Mouse (Mus musculus) forebrain, embryonic 15.5 days (tissue): ENCODE measurements around the gene Erich3. TPM values are rescaled to one million over a fixed set of nuclear protein-coding genes. Genes with fewer than 3 reads are reported as not detected.

Source experiments
- ATAC-seq: fragments of 200-750 bp; cut with Nextera tagmentation; replicated peaks from 2 replicates; pipeline ENCODE4 v1.8.0; 2017; ENCODE audit warnings: mild to moderate bottlenecking, moderate TSS enrichment, moderate library complexity
- H3K27ac ChIP-seq: fragments of 300-500 bp; sonication (generic); replicated peaks from 2 replicates; pipeline ENCODE4 v1.5.1; 2015; ENCODE audit warnings: mild to moderate bottlenecking, inconsistent platforms
- H3K27me3 ChIP-seq: fragments of 300-500 bp; sonication (generic); 2 replicates; pipeline ENCODE4 v1.6.1; 2015; ENCODE audit warnings: inconsistent platforms
- H3K36me3 ChIP-seq: fragments of 300-500 bp; sonication (generic); 2 replicates; pipeline ENCODE4 v1.6.1; 2015; ENCODE audit warnings: mild to moderate bottlenecking, inconsistent platforms
- H3K4me1 ChIP-seq: fragments of 300-500 bp; sonication (generic); 2 replicates; pipeline ENCODE4 v1.6.1; 2015; ENCODE audit warnings: inconsistent platforms
- H3K4me2 ChIP-seq: fragments of 300-500 bp; sonication (generic); replicated peaks from 2 replicates; pipeline ENCODE4 v1.6.1; 2015; ENCODE audit warnings: mild to moderate bottlenecking, inconsistent platforms
- H3K4me3 ChIP-seq: fragments of 300-500 bp; sonication (generic); 2 replicates; pipeline ENCODE4 v1.5.1; 2015; ENCODE audit warnings: mild to moderate bottlenecking, inconsistent platforms
- H3K9ac ChIP-seq: fragments of 300-500 bp; sonication (generic); replicated peaks from 2 replicates; pipeline ENCODE4 v1.6.1; 2015; ENCODE audit warnings: mild to moderate bottlenecking, inconsistent platforms
- H3K9me3 ChIP-seq: fragments of 300-500 bp; sonication (generic); 2 replicates; pipeline ENCODE4 v1.6.1; 2016; ENCODE audit warnings: inconsistent platforms
- WGBS: fragments of 180-500 bp; shearing (Covaris S2); methylation state at CpG from one replicate; pipeline ENCODE4 v1.1.7; 2015; ENCODE audit warnings: mixed read lengths; 5-methylcytosine and 5-hydroxymethylcytosine counted together
- polyA plus RNA-seq: library from polyadenylated mRNA; unstranded; fragments of >200 nt; fragmentation: Nextera tagmentation; extraction: Ambion mirVana; gene quantifications from 2 replicates; pipeline ENCODE4 v1.2.1, GENCODE M21; 2015

The Erich3 gene
- polyA plus RNA-seq, 1 experiment from 2014 or later = 1.8 TPM

GRCm38 (mm10) chr3:154787611-154788010 is 124.0 kb downstream of the Erich3 start:
- Histone ChIP-seq H3K4me2 (no peak overlapping the region), H3K27ac (no peak overlapping the region), H3K9ac (no peak overlapping the region), H3K27me3 (no peaks in the 10 kb centered on the region), H3K36me3 (no peaks in the 10 kb centered on the region), H3K4me1 (no peaks in the 10 kb centered on the region), H3K4me3 (no peak overlapping the region), H3K9me3 (no peaks in the 10 kb centered on the region)
- WGBS = 86% methylated on average over 3 of the region's 3 CpGs
- ATAC-seq = no peak

DNA sequence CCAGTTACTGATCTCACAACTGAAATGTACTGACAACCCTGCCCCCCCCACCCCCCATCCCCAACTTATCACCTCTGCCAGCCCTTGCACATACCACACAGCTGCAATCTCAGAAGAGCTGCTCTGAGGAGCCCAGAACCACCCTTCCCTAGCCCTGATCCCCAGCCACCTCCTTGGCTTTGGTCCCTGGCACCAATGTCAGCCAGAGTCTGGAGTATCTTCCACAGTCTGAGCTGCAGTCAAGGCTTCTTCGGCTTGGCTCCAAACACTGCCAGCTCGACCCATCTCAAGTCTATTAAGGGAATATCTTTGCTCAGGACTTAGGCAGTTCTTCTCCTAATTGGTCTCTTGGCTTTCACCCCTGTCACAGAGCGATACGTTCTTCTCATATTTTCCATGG is 129.9 kb downstream of the Erich3 start:
- Histone ChIP-seq H3K4me1 (no peaks in the 10 kb centered on the region), H3K4me2 (no peak overlapping the region), H3K4me3 (no peak overlapping the region), H3K36me3 (no peaks in the 10 kb centered on the region), H3K9me3 (no peaks in the 10 kb centered on the region), H3K27me3 (no peaks in the 10 kb centered on the region), H3K27ac (no peak overlapping the region), H3K9ac (no peak overlapping the region)
- no peak for ATAC-seq
- WGBS = 79% methylated on average over 4 of the region's 4 CpGs

- H3K27me3 ChIP-seq = no peaks in the 10 kb centered on the region
- H3K9me3 ChIP-seq = no peaks in the 10 kb centered on the region
- 68% methylated on average over 4 of the region's 4 CpGs for WGBS
- H3K4me3 ChIP-seq = no peak overlapping the region
- H3K9ac ChIP-seq = no peak overlapping the region
- no peaks in the 10 kb centered on the region for H3K36me3 ChIP-seq
- no peak overlapping the region for H3K4me2 ChIP-seq
- H3K4me1 ChIP-seq = peaks cover 15% of the 10 kb centered on the region
- no peak for ATAC-seq
- H3K27ac ChIP-seq = no peak overlapping the region
Observed at GRCm38 (mm10) chr3:154798806-154799205, 135.1 kb downstream of the Erich3 start.

DNA sequence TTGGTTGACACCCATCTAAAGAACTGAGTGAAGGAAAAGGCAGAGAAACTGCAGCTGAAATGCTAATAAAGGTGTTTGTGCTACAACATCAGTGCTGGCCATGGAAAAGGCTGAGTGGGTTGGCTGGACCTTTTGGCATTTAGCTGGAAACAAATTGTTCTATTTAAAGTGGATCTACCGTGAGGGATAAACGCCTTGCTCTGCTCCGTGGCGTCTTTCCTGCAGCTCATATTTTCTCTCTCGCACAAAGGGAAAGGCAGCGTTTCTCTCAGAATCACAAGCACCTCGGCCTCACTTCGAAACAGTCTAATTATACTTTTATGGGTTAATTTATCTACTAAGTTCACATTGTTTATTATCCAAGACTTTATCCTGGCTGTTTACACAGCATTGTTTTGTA is 136.8 kb downstream of the Erich3 start:
- ATAC-seq = peak; percentile 33; the same call in 1 of the 2 replicates
- Histone ChIP-seq H3K36me3 (no peaks in the 10 kb centered on the region), H3K4me2 (peak overlapping the region; percentile 14; the same call in 1 of the 2 replicates), H3K4me3 (no peak overlapping the region), H3K27ac (peak overlapping the region; percentile 52), H3K27me3 (no peaks in the 10 kb centered on the region), H3K9me3 (no peaks in the 10 kb centered on the region), H3K9ac (no peak overlapping the region), H3K4me1 (peaks cover 15% of the 10 kb centered on the region)
- WGBS = 29% methylated on average over 8 of the region's 8 CpGs

DNA sequence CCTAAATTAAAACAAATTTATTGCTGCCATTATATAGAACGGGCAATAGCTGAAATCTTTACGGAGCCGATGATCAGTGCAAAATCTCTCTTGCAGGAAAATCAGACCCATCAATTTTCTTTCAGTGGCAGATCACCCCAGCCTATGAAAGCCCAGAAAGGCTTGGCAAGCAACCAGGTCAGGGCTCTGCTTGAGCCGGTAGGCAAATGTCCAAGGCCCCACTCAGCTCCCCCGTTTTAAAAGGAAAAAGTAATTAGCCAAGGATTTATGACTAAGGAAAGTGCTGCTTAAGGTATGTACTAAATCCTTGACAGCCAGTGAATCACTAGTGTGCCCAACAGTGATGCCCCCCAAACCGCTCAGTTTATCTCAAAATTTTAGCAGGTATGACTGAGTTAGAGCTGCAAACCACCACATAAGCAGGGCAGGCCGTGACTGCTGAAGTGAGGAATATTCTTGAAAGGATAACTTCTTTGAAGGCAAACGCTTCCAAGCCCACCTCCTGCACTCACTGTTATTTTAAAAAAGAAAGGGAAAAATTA is 137.3 kb downstream of the Erich3 start:
- peaks cover 15% of the 10 kb centered on the region for H3K4me1 ChIP-seq
- H3K9ac ChIP-seq = no peak overlapping the region
- 38% methylated on average over 8 of the region's 8 CpGs for WGBS
- no peak overlapping the region for H3K4me3 ChIP-seq
- H3K4me2 ChIP-seq = peak overlapping the region; percentile 14; the same call in 1 of the 2 replicates
- no peaks in the 10 kb centered on the region for H3K27me3 ChIP-seq
- H3K36me3 ChIP-seq = no peaks in the 10 kb centered on the region
- H3K27ac ChIP-seq = 0 out of 2 replicates have a peak overlapping the region, but pooled peaks have one; percentile 52
- H3K9me3 ChIP-seq = no peaks in the 10 kb centered on the region
- ATAC-seq = peak; percentile 31; the same call in 1 of the 2 replicates

- Histone ChIP-seq H3K27ac (peak overlapping the region; percentile 23), H3K36me3 (no peaks in the 10 kb centered on the region), H3K9ac (no peak overlapping the region), H3K4me3 (no peak overlapping the region), H3K4me2 (no peak overlapping the region), H3K4me1 (peaks cover 25% of the 10 kb centered on the region), H3K9me3 (no peaks in the 10 kb centered on the region), H3K27me3 (no peaks in the 10 kb centered on the region)
- ATAC-seq = peak; percentile 82
- 28% methylated on average over 7 of the region's 7 CpGs for WGBS
Observed at GRCm38 (mm10) chr3:154806626-154807025, 143.0 kb downstream of the Erich3 start.

DNA sequence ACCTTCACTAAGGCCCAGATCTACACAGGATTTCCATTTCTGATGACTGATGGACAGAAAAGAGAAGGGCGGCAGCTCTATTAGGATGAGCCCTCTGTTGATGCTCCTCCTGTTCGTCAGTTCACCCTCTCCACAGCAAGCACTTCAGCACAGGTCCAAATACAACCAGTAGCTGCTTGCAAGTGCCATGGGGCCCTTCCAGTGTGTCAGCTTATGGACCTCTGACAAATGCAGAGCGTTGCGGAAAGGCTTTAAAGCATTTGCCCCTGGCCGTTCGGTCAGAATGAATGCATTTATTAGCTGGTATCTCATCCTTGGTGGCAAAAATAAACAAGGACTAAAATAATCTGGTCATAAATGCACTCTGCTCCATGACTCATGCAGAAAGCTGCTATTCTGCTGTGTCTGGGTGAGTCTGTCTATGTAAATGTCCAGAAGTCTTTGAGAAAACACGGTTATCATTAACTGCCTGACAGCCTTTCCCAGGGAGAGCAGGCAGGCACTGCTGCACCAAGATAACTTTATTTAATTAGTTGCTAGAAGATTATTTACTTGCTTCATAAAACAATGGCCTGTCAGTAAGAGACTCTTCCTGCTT is 146.7 kb downstream of the Erich3 start:
- no peaks in the 10 kb centered on the region for H3K27me3 ChIP-seq
- no peaks in the 10 kb centered on the region for H3K36me3 ChIP-seq
- peaks cover 27% of the 10 kb centered on the region for H3K4me1 ChIP-seq
- no peak overlapping the region for H3K4me2 ChIP-seq
- H3K9ac ChIP-seq = no peak overlapping the region
- no peak overlapping the region for H3K4me3 ChIP-seq
- H3K9me3 ChIP-seq = no peaks in the 10 kb centered on the region
- no peak for ATAC-seq
- 70% methylated on average over 7 of the region's 7 CpGs for WGBS
- H3K27ac ChIP-seq = 0 out of 2 replicates have a peak overlapping the region, but pooled peaks have one; percentile 65

DNA sequence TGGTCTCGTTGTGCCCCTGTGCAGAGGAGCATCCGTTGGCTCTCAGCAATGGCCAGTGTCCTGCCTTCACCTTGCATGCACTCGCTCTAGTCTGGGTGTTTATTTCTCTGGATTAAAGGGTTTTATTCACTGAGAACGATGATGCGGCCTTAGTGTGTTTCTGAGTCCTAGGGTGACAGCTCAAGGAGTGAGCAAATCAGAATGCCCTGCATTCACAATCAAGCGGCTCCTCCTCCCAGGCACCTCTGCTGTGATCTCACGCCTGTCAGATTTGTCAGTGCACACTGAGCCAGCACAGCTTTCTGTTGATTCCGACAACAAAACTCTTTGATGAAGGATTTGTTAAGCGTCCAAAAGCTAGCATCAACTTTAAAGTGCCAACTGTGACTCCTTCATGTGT is 147.6 kb downstream of the Erich3 start:
- no peak overlapping the region for H3K4me2 ChIP-seq
- no peak overlapping the region for H3K9ac ChIP-seq
- H3K9me3 ChIP-seq = no peaks in the 10 kb centered on the region
- H3K36me3 ChIP-seq = no peaks in the 10 kb centered on the region
- 27% methylated on average over 9 of the region's 9 CpGs for WGBS
- peak; percentile 29; the same call in 1 of the 2 replicates for ATAC-seq
- peaks cover 33% of the 10 kb centered on the region for H3K4me1 ChIP-seq
- H3K27me3 ChIP-seq = no peaks in the 10 kb centered on the region
- H3K4me3 ChIP-seq = no peak overlapping the region
- peak overlapping the region; percentile 65 for H3K27ac ChIP-seq

DNA sequence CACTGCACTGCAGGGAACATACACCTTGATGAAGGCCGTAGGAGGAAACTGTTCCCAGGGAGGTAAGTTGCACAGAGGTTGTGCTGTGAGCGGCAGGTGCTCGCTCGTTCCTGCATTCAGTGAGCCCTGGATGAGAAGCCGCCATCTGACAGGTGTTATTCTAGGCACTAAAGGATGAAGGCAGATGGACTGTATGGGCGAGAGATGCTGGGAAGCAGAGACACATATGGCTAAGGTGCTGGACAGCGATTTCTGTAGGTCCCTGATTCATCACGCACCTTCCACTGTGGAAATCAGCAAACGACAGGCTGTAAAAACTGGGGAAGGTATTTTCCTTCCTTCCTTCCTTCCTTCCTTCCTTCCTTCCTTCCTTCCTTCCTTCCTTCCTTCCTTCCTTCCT is 148.2 kb downstream of the Erich3 start:
- H3K9me3 ChIP-seq = no peaks in the 10 kb centered on the region
- H3K4me1 ChIP-seq = peaks cover 32% of the 10 kb centered on the region
- ATAC-seq = no peak
- no peak overlapping the region for H3K27ac ChIP-seq
- H3K9ac ChIP-seq = no peak overlapping the region
- no peaks in the 10 kb centered on the region for H3K36me3 ChIP-seq
- 68% methylated on average over 9 of the region's 9 CpGs for WGBS
- no peak overlapping the region for H3K4me2 ChIP-seq
- H3K4me3 ChIP-seq = no peak overlapping the region
- H3K27me3 ChIP-seq = no peaks in the 10 kb centered on the region

DNA sequence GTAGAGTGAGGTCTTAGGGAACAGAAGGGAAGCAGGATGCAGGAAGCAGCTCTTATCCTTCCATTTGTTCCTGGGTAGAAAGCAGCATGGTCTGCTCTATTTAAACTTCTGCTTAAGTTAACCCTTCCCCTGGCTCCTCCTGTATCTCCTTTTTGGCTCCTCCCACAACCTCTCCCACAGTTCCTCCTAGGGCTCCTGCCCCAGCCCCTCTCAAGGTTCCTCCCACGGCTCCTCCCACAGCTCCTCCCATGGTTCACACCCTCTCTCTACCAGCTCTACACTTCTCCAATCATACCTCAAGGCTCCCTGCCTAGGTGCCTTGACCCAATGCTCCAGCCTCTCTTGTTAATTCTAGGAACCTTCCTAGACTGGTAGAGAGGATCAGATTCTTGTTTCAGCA is 149.2 kb downstream of the Erich3 start:
- no peak overlapping the region for H3K4me3 ChIP-seq
- H3K4me2 ChIP-seq = no peak overlapping the region
- no peaks in the 10 kb centered on the region for H3K9me3 ChIP-seq
- no peaks in the 10 kb centered on the region for H3K27me3 ChIP-seq
- ATAC-seq = no peak
- no peak overlapping the region for H3K27ac ChIP-seq
- H3K9ac ChIP-seq = no peak overlapping the region
- H3K4me1 ChIP-seq = peaks cover 39% of the 10 kb centered on the region
- no peaks in the 10 kb centered on the region for H3K36me3 ChIP-seq
- 61% methylated on average over 1 of the region's 1 CpGs for WGBS

GRCm38 (mm10) chr3:154815606-154816005 is 151.9 kb downstream of the Erich3 start:
- Histone ChIP-seq H3K9ac (no peak overlapping the region), H3K4me1 (peaks cover 38% of the 10 kb centered on the region), H3K27ac (peak overlapping the region; percentile 85), H3K27me3 (no peaks in the 10 kb centered on the region), H3K36me3 (no peaks in the 10 kb centered on the region), H3K9me3 (no peaks in the 10 kb centered on the region), H3K4me2 (no peak overlapping the region), H3K4me3 (no peak overlapping the region)
- ATAC-seq = no peak
- WGBS = 63% methylated on average over 2 of the region's 2 CpGs

DNA sequence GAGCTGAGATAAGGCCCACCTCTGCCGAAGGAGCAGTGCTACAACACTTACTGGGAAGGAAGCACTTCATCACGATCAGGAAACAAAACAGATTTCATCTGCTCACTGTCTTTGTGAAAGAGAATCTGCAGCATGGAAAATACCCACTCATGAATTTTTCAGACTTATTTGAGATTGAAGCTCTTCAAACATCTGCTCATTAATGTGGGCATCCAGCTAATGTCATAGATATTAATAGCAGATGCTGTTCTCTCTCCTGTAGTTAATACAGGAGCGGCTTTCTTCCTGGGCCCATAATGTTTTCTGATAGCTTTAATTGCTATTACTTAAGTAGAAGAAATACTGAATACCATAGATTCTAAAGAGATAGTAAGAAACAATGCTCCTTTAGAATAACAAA is 152.6 kb downstream of the Erich3 start:
- H3K9ac ChIP-seq = no peak overlapping the region
- ATAC-seq = peak; percentile 40
- no peaks in the 10 kb centered on the region for H3K9me3 ChIP-seq
- peaks cover 33% of the 10 kb centered on the region for H3K4me1 ChIP-seq
- no peaks in the 10 kb centered on the region for H3K27me3 ChIP-seq
- H3K36me3 ChIP-seq = no peaks in the 10 kb centered on the region
- H3K4me3 ChIP-seq = no peak overlapping the region
- H3K4me2 ChIP-seq = no peak overlapping the region
- WGBS = 41% methylated on average over 3 of the region's 3 CpGs
- peak overlapping the region; percentile 85 for H3K27ac ChIP-seq
